Mouse (Mus musculus) heart, postnatal 0 days (tissue): Measurements from ENCODE around the gene 4933425L06Rik. TPM values are rescaled to one million over a fixed set of nuclear protein-coding genes. Genes with fewer than 3 reads are reported as not detected.

Experiments
- ATAC-seq: fragments of 200-750 bp; cut with Nextera tagmentation; 2 replicates; pipeline ENCODE4 v1.8.0; 2017; ENCODE audit warnings: low read depth, moderate number of reproducible peaks, moderate library complexity; ENCODE audit not compliant: insufficient read depth
- DNase-seq: peaks from one replicate; pipeline ENCODE4 v3.0.0-alpha.2; 2016; ENCODE audit warnings: low spot score
- H3K27ac ChIP-seq: fragments of 300-500 bp; sonication (generic); 2 replicates; pipeline ENCODE4 v1.5.1; 2014; ENCODE audit warnings: low read depth, mild to moderate bottlenecking
- H3K27me3 ChIP-seq: fragments of 300-500 bp; sonication (generic); 2 replicates; pipeline ENCODE4 v1.6.1; 2014; ENCODE audit warnings: low read length, mixed read lengths; ENCODE audit not compliant: control insufficient read depth, insufficient read depth
- H3K36me3 ChIP-seq: fragments of 300-500 bp; sonication (generic); replicated peaks from 2 replicates; pipeline ENCODE4 v1.6.1; 2014; ENCODE audit warnings: low read length, mixed read lengths; ENCODE audit not compliant: control insufficient read depth, insufficient read depth
- H3K4me1 ChIP-seq: fragments of 300-500 bp; sonication (generic); 2 replicates; pipeline ENCODE4 v1.6.1; 2014; ENCODE audit warnings: antibody characterized with exemption; ENCODE audit not compliant: control insufficient read depth, insufficient read depth
- H3K4me2 ChIP-seq: fragments of 300-500 bp; sonication (generic); 2 replicates; pipeline ENCODE4 v1.6.1; 2014; ENCODE audit warnings: low read depth, mild to moderate bottlenecking, low read length, moderate library complexity
- H3K4me3 ChIP-seq: fragments of 300-500 bp; sonication (generic); 2 replicates; pipeline ENCODE4 v1.5.1; 2014; ENCODE audit warnings: low read depth, low read length
- H3K9ac ChIP-seq: fragments of 300-500 bp; sonication (generic); replicated peaks from 2 replicates; pipeline ENCODE4 v1.6.1; 2014; ENCODE audit warnings: low read depth, low read length, mixed read lengths
- H3K9me3 ChIP-seq: fragments of 300-500 bp; sonication (generic); replicated peaks from 2 replicates; pipeline ENCODE4 v1.6.1; 2016; ENCODE audit warnings: low read length; ENCODE audit not compliant: control insufficient read depth
- CTCF ChIP-seq: IDR thresholded peaks from 2 replicates; pipeline ENCODE4 v1.5.1; 2016; ENCODE audit warnings: antibody characterized with exemption, control low read depth, low read depth
- EP300 ChIP-seq: IDR thresholded peaks from 2 replicates; pipeline ENCODE4 v1.6.1; 2016; ENCODE audit warnings: antibody characterized with exemption, low read depth
- WGBS: fragments of 180-500 bp; shearing (Covaris S2); extraction: QIAGEN DNeasy Blood & Tissue Kit; methylation state at CpG from one replicate; pipeline ENCODE4 v1.1.7; 2014; 5-methylcytosine and 5-hydroxymethylcytosine counted together
- polyA plus RNA-seq: library from polyadenylated mRNA; unstranded; fragments of >200 nt; fragmentation: Nextera tagmentation; extraction: Ambion mirVana; gene quantifications from 2 replicates; pipeline ENCODE4 v1.2.1, GENCODE M21; 2015
- total RNA-seq: library from RNA; depleted of rRNA; stranded (reverse); fragments of >200 nt; gene quantifications from 2 replicates; pipeline ENCODE4 v1.2.3, GENCODE M21; 2014; ENCODE audit warnings: low replicate concordance; rRNA removed

The 4933425L06Rik gene
- not detected in 2 replicates for total RNA-seq
- not detected in 2 replicates for polyA plus RNA-seq

GRCm38 (mm10) chr13:105081862-105082261 lies at the start of gene 4933425L06Rik:
TSS of gene 4933425L06Rik (plus strand) at chr13:105082122.
- Histone ChIP-seq H3K27me3 (no peaks in the 10 kb centered on the region), H3K9ac (no peak within 1 kb of the TSS), H3K27ac (no peak within 1 kb of the TSS), H3K4me3 (no peak within 1 kb of the TSS), H3K36me3 (no peaks in the 10 kb centered on the region), H3K4me1 (no peaks in the 10 kb centered on the region), H3K4me2 (no peak within 1 kb of the TSS), H3K9me3 (no peaks in the 10 kb centered on the region)
- DNase-seq (no peak), ATAC-seq (no peak)
- TF ChIP-seq CTCF = no peak
- no peak for TF ChIP-seq EP300
- 79% methylated on average over 10 of the region's 10 CpGs for WGBS

- DNase-seq (no peak), ATAC-seq (no peak)
- no peak overlapping the region for H3K4me3 ChIP-seq
- no peak overlapping the region for H3K27ac ChIP-seq
- TF ChIP-seq CTCF (no peak), EP300 (no peak)
- H3K4me1 ChIP-seq = no peaks in the 10 kb centered on the region
- WGBS = 79% methylated on average over 12 of the region's 12 CpGs
- H3K9me3 ChIP-seq = no peaks in the 10 kb centered on the region
- no peaks in the 10 kb centered on the region for H3K27me3 ChIP-seq
- no peak overlapping the region for H3K9ac ChIP-seq
- no peaks in the 10 kb centered on the region for H3K36me3 ChIP-seq
- no peak overlapping the region for H3K4me2 ChIP-seq
Observed at GRCm38 (mm10) chr13:105037816-105038215, 44.1 kb upstream of the 4933425L06Rik start.

GRCm38 (mm10) chr13:105038334-105038733 lies 43.6 kb upstream of the 4933425L06Rik start:
- no peaks in the 10 kb centered on the region for H3K36me3 ChIP-seq
- no peak overlapping the region for H3K4me3 ChIP-seq
- DNase-seq (no peak), ATAC-seq (no peak)
- no peak overlapping the region for H3K4me2 ChIP-seq
- no peak overlapping the region for H3K27ac ChIP-seq
- no peak for TF ChIP-seq EP300
- no peak for TF ChIP-seq CTCF
- H3K9ac ChIP-seq = no peak overlapping the region
- no peaks in the 10 kb centered on the region for H3K27me3 ChIP-seq
- 72% methylated on average over 5 of the region's 5 CpGs for WGBS
- H3K4me1 ChIP-seq = no peaks in the 10 kb centered on the region
- no peaks in the 10 kb centered on the region for H3K9me3 ChIP-seq

GRCm38 (mm10) chr13:105043882-105044281 lies 38.0 kb upstream of the 4933425L06Rik start:
- DNase-seq (no peak), ATAC-seq (no peak)
- H3K9me3 ChIP-seq = no peaks in the 10 kb centered on the region
- WGBS = 53% methylated on average over 3 of the region's 3 CpGs
- no peak overlapping the region for H3K9ac ChIP-seq
- H3K27ac ChIP-seq = no peak overlapping the region
- no peak overlapping the region for H3K4me3 ChIP-seq
- no peak overlapping the region for H3K4me2 ChIP-seq
- no peak for TF ChIP-seq CTCF
- TF ChIP-seq EP300 = no peak
- H3K27me3 ChIP-seq = no peaks in the 10 kb centered on the region
- no peaks in the 10 kb centered on the region for H3K36me3 ChIP-seq
- no peaks in the 10 kb centered on the region for H3K4me1 ChIP-seq

- no peak overlapping the region for H3K9ac ChIP-seq
- H3K27ac ChIP-seq = peak overlapping the region; percentile 44; the same call in 1 of the 2 replicates
- H3K4me2 ChIP-seq = peak overlapping the region; percentile 36
Observed at GRCm38 (mm10) chr13:105047377-105047776, 34.5 kb upstream of the 4933425L06Rik start.

GRCm38 (mm10) chr13:105048662-105049061 lies 33.3 kb upstream of the 4933425L06Rik start:
- TF ChIP-seq CTCF (peak; percentile 41), EP300 (no peak)
- 36% methylated on average over 8 of the region's 8 CpGs for WGBS
- ATAC-seq = peak; percentile 75
- no peaks in the 10 kb centered on the region for H3K9me3 ChIP-seq
- H3K4me3 ChIP-seq = no peak overlapping the region
- no peaks in the 10 kb centered on the region for H3K36me3 ChIP-seq
- DNase-seq = peak; percentile 62
- no peak overlapping the region for H3K4me2 ChIP-seq
- no peak overlapping the region for H3K9ac ChIP-seq
- H3K27ac ChIP-seq = no peak overlapping the region
- H3K4me1 ChIP-seq = peaks cover 6% of the 10 kb centered on the region; the same call in 1 of the 2 replicates
- H3K27me3 ChIP-seq = no peaks in the 10 kb centered on the region

More at GRCm38 (mm10) chr13:105047377-105047776, 34.5 kb upstream of the 4933425L06Rik start:
- no peaks in the 10 kb centered on the region for H3K9me3 ChIP-seq
- H3K4me3 ChIP-seq = peak overlapping the region; percentile 22
- H3K4me1 ChIP-seq = no peaks in the 10 kb centered on the region
- H3K27me3 ChIP-seq = no peaks in the 10 kb centered on the region
- TF ChIP-seq EP300 (no peak), CTCF (no peak)
- DNase-seq (no peak), ATAC-seq (0 out of 2 replicates have a peak, but pooled peaks have one; percentile 51)
- H3K36me3 ChIP-seq = no peaks in the 10 kb centered on the region
- WGBS = 43% methylated on average over 9 of the region's 9 CpGs
